Mouse (Mus musculus) layer of hippocampus, adult 9-11 months (tissue): ENCODE measurements around the gene Syngap1.
"Not testable (repeated sequence)": the region's sequence is repeated elsewhere in the genome, so short reads cannot be mapped to it uniquely, and the experiment has no call there.

Experiments
- DNase-seq: peaks from one replicate; pipeline ENCODE4 v3.0.0; 2022

The Syngap1 gene

DNA sequence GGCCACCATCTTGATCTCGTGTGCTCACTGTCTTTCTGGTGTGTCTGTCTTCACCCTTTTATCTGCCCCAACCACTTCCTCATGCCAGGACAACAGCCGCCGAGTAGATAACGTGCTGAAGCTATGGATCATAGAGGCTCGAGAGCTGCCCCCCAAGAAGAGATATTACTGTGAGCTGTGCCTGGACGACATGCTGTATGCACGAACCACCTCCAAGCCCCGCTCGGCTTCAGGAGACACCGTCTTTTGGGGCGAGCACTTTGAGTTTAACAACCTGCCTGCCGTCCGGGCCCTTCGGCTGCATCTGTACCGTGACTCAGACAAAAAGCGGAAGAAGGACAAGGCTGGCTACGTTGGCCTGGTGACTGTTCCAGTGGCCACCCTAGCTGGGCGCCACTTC, 15.8 kb downstream of the Syngap1 start:
- DNase-seq, result no peak

DNA sequence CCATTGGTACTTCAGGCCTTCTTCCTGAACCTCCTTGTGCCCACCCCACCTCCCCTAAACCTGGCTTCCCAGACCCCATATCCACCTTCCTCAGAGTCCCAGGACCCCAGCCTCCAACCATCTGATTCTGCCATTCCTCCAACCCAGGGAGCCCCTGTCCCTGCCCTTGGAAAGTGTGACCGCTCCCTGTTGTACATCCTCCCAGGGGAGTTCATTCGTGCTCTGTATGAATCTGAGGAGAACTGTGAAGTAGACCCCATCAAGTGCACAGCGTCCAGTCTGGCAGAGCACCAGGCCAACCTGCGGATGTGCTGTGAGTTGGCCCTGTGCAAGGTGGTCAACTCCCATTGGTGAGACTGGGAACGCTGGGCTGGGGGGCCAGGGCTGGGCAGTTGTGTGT, 16.8 kb downstream of the Syngap1 start:
- DNase-seq, result no peak

DNA sequence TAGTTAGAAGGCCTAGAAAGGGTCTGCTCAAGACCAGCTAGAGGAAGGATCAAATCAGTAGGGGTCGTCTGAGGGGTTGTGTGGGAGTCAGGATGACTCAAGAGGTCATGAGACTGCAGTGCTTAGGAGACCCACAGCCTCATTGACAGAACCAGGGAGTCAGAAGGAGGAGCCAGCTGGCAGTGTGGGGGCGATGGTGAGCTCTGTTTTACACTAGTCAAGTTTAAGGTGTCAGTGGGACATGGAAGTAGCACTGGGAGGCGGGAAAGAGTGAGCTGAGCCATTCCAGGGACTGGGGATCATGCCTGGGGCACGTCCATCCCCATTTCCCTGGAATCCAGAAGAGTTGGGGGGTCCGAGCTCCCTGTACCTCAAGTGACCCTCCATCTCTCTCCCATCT, 17.8 kb downstream of the Syngap1 start:
- DNase-seq, result no peak

DNA sequence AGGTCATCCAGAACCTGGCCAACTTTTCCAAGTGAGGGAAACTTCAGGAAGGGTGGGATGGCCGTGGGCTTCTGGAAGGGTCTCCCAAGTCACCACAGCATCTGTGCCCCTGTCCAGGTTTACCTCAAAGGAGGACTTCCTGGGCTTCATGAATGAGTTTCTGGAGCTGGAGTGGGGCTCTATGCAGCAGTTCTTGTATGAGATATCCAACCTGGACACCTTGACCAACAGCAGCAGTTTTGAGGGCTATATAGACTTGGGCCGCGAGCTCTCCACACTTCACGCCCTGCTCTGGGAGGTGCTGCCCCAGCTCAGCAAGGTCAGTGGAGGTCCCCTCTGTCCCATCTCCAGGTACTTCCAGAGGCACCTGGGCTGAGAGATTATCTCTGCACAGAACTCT, 18.8 kb downstream of the Syngap1 start:
- no peak for DNase-seq

DNA sequence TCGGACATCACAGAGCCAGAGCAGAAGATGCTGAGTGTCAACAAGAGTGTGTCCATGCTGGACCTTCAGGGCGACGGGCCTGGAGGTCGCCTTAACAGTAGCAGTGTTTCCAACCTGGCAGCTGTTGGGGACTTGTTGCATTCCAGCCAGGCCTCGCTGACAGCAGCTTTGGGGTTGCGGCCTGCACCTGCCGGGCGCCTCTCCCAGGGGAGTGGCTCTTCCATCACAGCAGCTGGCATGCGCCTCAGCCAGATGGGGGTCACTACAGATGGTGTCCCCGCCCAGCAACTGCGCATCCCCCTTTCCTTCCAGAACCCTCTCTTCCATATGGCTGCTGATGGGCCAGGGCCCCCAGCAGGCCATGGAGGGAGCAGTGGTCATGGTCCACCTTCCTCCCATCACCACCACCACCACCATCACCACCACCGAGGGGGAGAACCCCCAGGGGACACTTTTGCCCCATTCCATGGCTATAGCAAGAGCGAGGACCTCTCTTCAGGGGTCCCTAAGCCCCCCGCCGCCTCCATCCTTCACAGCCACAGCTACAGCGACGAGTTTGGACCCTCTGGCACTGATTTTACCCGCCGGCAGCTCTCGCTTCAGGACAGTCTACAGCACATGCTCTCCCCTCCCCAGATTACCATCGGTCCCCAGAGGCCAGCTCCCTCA, 20.7 kb downstream of the Syngap1 start:
- DNase-seq, result no peak

DNA sequence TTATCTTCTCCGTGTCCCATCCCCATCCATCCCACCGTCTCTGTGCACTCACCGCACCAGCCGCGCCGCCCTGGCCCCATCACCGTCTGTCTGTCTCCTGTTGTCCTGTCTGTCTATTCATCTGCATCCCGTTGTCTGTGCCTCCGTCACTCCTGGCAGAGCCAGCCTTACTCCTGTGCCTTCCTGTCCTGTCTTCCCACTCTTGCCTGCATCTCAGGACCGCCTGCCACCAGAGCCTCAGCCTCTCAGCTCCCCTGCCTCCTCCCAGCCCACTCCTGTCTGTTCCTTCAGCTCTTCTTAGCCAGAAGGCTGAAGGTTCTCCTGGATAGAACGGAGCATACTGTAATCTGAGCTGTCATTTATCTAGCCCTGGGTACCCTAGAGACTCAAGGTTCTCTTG, 25.9 kb downstream of the Syngap1 start:
- DNase-seq, result no peak

DNA sequence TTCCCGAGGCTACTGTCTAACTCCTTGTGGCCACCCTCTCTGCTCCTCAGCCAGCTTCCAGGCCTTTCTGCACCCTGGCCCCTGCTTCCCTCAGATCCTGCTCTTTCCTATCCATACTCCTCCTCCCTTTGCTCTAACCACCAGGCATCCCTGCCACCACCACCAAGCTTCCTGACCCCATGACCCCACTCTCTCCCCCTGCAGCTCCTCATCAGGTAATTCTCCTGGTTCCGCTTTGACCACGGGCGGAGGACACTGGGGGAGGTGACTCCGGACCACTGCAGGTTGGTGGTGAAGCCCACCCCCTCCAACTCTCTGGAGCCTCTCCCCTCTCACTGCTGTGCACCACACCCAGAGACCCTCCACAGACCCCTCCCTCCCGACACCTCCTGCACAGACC, 26.4 kb downstream of the Syngap1 start:
- no peak for DNase-seq

DNA sequence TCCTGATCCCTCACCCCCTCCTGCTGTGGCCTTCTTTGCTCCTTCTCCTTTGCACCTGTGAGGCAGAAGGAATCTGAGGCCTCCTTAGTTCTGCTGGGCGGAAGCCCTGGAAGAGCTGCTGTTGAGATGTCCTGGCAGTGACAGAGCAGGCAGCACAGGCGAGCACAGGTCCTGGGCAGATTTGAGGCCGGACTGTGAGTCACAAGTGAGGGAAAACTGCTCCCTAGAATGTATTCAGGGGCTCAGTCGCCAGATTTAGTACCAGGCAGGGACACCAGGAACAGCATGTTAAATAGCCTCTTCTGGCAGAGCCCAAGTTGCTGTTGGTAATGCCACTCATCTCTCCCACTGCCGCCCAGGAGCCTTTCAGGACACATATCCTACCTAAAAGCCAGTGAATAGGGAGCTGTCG, 27.2 kb downstream of the Syngap1 start:
- DNase-seq, result no peak

DNA sequence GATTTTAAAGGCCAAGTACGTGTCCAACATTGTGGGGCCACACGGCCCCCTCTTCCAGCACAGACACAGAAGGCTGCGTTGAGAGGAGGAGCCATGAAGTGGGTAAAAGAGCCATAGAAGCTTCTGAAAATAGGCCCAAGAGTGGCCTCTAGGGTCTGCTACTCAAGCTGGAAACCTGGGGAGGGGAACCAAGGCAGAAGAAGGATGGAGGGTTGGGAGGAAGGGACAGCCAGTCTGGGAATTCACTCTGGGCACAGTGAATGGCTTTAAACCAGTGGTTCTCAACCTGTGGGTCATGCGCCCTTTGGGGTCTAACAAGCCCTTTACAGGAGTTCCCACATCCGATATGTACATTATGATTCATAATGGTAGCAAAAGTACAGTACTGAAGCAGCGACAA, 28.2 kb downstream of the Syngap1 start:
- DNase-seq, result no peak

DNA sequence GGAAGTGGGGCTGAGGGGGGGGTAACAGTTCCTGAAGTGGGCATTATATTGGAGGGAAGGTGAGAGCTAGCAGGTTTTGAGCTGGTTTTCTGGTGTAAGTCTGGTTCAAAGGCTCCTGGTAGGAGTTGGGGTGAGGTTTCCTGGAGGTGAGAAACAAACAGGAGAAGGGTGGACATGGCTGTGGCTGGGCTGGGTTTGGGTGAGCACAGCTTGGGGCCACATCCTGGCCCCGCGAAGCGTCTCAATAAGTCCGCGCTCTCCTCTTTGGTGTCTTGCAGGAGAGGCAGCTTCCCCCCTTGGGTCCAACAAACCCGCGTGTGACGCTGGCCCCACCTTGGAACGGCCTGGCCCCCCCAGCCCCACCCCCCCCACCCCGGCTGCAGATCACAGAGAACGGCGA, 29.2 kb downstream of the Syngap1 start:
- no peak for DNase-seq

DNA sequence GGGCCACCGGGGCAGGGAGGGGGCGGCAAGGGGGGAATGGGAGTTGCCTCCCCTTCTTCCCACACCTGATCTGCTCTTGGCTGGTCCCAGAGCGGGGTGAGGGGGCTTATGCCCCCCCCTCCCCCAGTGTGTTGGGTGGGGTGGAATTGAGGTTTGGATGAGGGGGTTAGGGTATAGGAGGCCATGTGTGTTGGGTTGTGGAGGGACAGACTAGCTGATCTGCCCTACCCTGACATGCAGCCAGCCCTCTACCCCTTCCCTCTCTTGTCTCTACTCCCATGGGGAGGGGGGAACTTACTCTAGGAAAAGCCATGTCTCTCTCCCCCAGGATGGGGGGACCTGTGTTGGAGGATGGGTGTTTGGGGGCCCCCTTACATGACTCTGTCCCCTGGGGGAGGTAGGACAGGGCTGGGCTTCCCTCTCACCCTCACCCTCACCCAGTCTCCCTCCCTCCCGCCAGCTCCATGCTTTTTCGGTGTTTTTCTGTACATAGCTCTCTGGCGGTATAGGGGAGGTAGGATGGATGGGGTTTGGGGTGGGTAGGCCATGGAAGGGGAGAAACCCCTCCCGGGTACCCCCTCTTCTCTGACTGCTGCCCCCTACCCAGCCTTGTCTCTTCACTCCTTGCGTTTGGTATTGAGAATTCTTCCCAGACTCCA, 30.3 kb downstream of the Syngap1 start:
- no peak for DNase-seq

DNA sequence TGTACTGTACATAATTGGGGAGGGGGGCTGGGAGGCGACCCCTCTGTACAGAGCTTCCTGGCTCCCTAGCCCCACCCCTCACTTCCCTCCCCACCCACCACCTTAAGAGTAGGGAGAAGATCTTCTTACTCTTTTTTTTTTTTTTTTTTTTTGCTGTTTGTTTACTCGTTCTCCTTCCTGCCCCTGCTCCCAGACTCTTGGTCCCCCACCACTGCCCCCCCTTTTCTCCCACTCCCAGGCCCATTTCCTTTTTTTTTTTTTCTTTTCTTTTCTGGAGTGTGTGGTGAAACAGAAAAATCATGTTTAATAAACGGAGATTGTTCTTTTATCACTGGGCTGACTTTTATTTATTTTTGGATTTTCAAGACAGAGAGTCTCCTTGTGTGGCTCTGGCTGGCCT, 31.1 kb downstream of the Syngap1 start:
- no peak for DNase-seq

DNA sequence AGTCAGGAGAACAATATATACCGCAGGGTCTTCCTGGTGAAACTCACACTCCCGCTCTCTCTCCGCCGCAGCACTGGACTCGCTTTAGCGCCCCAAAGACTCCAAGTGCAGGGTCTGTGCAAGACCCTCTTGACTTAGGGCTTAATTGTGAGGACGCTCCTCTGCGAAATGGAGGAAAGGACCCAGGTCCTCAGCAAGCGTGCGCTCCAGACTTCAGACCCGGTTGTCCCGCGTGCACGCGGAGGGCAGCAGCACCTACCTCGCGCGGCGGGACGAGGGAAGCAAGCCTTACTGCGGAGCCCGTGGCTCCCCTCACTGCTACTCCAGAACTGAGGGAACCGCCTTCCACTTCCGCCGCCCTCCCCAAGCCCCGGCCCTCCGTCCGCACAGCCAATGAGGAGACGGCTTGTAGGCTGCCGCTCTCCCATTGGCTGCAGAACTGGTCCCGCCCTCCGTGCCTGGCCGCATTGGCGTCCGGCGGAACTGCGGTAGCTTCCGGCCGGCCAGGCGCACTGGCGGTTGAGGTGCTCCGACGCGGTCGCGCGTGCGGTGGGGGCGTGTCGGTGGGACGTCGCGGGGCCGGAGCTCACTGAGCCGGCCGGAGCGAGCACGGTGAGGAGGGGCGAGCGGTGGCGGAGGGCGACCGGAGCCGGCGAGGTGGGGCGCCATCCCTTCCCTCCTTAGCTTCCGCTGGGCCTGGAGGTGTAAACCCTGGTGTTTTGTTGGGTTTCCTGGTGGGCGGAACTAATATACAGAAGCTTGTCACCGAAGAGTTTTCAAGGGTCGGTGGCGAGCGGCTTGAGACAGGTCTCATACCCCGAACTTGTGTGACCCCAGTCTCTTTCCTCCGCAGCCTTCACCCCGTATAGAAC, 31.9 kb downstream of the Syngap1 start, which contains the start of gene Zbtb9:
Zbtb9 (plus strand) TSS at position 465 of the 872 bp plus-strand sequence.
- DNase-seq, result peak; percentile 96

DNA sequence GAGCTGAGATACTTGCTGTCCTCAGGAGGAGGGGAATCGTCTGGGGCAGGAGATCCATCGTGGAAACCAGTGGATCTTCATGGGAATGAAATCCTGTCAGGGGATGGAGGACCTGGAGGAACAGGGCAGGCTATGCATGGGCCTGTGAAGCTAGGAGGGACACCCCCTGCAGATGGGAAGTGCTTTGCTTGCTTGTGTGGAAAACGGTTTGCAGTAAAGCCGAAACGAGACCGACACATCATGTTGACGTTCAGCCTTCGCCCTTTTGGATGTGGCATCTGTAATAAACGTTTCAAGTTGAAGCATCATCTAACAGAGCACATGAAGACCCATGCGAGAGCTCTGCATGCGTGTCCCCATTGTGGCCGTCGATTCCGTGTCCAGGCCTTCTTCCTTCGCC, 33.5 kb downstream of the Syngap1 start:
- no peak for DNase-seq

DNA sequence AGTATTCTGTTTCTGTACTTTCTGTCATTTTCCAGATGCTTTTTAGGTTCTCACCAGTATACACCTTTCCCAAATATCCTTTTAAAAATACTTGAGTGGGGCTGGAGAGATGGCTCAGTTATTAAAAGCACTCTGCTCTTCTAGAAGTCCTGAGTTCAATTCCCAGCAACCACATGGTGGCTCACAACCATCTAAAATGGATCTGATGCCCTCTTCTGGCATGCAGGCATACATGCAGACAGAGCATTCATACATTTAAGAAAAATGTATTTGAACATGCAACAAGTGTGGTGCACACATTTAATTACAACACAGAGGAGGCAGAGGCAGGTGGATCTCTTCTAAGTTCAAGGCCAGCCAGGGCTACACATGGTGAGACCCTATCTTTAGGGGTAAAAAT, 34.4 kb downstream of the Syngap1 start:
- DNase-seq, result no peak

DNA sequence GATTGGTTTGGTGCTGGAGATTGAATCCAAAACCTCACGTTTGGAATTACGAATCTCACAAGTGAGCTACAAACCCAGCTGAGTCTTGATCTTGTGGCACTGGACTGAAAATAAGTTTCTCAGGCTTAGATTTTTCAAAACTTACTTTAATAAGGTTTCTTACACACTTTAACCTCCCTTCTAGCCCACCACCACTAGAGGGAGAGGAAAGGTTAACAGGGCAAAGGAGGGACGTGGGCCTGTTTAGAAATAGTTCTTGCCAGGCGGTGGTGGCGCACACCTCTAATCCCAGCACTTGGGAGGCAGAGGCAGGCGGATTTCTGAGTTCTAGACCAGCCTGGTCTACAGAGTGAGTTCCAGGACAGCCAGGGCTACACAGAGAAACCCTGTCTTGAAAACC, 36.3 kb downstream of the Syngap1 start:
- not testable (repeated sequence) for DNase-seq

DNA sequence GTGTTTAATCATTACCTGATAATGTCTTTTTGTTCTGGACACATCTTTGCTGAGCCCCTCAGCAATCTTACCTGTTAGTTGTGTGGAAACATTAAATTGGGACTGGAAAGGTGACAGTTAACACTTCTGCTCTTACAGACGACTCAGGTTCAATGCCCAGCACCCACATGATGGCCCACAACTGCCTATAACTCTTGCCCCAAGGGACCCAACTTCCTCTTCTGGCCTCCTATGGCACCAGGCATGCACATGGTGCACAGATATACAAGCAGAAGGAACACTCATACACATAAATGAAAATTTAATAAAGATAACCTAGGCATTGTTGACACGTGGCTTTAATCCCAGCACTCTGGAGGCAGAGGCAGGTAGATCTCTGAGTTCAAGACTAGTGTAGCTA, 38.4 kb downstream of the Syngap1 start:
- no peak for DNase-seq

DNA sequence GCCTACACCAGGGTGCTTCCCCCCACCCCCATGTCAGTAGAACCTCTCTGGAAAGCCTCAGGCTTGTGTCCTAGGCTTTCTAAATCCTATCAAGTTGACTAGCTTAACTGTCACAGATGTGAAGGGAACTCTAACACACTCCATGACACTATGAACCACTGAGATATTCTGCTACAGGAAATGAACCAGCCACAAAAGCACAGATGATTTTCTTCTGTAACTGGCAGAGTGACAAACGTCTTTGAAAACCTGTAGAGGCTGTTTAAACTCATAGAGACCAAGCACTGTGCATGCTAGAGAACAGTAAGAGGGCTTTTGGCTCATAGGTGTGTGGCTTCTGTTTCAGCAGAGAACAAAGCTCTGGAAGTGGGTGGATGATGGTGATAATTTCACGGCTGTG, 40.0 kb downstream of the Syngap1 start:
- DNase-seq, result no peak

DNA sequence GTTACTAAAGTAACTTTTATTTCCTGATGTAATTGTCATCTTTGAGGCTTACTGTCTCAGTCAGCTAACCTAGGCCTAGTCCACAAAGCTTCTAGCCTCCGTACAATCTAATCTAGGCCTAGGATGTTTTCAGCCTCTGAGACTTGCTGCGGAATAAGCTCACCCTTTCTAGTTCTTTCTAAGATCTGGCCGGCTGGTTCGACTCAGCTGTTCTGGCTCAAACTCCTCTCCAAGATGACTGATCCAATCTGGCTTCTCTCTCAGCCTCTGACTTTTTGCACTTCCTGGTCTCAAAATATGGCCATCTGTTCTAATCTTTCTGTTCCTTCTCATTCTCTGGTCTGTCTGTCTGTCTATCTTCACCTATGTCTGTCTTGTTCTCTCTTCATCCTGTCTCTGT, 42.3 kb downstream of the Syngap1 start:
- DNase-seq, result no peak

DNA sequence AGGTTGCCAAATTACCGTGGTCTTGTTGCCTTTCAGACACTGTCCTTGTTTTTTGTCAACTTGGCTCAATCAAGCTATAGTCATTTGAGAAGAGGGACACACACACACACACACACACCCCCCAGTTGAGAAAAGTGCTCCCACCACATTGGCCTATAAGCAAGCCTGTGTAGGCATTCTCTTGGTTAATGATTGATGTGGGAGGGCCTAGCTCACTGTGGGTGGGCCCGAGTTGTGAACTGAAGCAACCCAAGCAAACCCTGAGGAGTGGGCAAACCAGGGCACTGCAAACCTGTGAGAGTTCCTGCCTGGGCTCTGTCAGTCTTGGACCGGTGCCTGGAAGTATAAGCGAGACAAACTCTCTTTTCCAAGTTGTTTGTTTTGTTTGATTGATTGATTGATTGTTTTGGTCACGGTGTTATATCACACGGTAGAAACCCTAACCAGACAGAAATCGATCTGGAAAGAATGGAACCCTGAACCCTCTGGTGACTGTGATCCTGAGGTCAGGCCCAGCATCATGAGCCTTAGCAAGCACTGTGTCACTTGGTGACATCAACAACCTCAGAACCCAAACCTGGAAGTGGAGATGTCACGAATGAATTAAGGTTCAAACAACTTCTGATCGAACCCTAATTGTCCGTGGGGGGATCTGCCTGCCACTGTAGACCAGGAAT, 44.6 kb downstream of the Syngap1 start:
- DNase-seq, result no peak

DNA sequence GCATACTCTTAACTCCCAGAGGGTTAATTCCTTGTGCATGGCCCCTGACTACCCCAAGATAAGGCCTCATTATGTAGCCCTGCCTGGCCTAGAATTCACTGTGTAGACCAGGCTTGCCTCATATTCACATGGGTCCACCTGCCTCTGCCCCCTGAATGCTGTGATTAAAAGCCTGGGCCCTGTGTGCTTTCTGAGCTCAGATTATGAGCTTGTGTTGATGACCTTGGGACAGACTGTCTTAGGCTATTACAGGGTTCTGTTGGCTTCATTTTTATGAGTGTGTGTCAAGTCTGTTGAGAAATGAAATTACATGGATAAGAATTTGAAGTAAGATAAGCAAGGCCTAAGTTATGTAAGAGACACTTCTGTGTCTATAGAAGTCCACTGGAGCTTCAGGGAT, 49.5 kb downstream of the Syngap1 start:
- no peak for DNase-seq

DNA sequence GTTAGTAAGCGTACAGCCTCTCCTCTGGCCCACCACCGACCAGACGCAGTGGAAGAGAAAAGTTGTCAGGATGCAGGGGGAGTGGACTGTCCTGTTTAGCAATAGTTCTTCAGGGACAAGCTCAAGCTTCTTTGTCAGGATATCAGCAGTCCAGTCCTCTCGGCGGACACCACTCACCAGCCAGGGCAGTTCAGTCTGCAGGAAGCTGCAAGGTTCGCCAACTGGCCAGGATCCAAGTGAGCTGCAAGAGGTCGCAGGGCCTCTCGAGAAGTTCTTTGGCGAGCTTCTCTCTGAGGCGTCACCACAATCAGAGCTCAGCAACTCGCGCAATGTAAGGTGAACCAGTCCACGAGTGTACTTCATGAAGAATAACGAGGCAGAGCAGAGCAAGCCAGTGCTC, 53.4 kb downstream of the Syngap1 start:
- no peak for DNase-seq

DNA sequence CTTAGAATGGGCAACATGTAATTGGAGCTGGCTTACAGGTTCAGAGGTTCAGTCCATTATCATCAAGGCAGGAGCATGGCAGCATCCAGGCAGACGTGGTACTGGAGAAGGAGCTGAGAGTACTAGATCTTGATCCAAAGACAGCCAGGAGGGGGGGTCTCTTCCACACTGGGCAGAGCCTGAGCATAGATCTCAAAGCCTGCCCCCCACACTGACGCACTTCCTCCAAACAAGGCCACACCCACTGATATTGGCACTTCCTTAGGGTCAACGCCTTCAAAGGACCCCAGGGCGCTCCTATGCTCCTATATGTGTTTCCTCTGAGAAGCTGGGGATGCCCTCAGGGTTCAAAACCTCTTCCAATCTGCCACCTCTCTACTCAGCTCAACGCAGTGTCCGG, 54.0 kb downstream of the Syngap1 start:
- no peak for DNase-seq
